Mouse (Mus musculus) stomach, postnatal 0 days (tissue): ENCODE results near the gene Cebpa.

Experiments used
- CTCF ChIP-seq: IDR thresholded peaks from 2 replicates; pipeline ENCODE4 v1.5.1; 2016; ENCODE audit warnings: antibody characterized with exemption, low read depth, mild to moderate bottlenecking, moderate library complexity
- EP300 ChIP-seq: optimal IDR thresholded peaks from 2 replicates; pipeline ENCODE3; 2016; ENCODE audit warnings: antibody characterized with exemption

GRCm38 (mm10) chr7:35108663-35109062 is 10.4 kb upstream of the Cebpa start:
- TF ChIP-seq CTCF: no peak
- no peak for TF ChIP-seq EP300
